Mouse (Mus musculus): ENCODE measurements around the gene Msantd2.

DNA sequence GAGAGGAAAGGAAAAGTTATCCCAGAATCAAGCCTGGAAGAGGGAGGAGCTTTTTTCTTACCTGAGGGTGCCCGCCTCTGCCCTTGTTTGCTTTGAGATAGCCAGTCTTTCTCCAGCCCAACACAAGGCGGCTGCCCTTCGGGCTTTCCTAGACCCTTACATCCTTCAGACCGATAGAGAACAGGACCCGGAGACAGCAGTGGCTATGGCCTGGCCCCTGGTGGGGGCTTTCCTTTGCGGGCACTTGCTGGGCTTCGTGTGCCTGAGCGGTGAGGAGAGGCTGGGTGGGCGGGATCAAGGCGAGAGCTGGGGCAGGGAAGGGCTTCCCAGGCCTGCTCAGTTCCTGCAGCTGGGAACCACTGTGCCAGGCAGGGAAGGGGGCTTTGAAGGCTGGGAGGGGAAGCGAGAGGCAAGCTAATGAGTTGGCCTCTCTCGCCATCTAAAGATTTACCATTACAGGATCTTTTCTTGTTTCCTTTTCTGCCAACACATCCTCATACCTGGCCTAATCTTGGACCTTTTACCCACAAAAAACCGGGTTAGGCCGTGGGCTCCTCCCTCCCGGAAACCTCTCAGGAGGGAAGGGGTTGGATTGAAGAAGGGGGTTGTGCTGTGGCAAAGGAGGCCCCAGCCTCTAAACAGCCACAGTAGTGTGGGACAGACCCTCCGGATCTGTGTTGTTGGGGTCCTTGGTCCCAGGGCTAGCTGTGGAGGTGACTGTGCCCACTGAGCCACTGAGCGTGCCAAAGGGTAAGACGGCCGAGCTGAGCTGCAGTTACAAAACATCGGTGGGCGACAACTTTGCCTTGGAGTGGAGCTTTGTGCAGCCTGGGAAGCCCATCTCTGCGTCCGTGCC, 50.3 kb downstream of the Msantd2 start, which contains the start of gene Vsig2:
- TF ChIP-seq CTCF (IDR thresholded peaks at IDR 0.05; ENCODE audit: borderline replicate concordance, insufficient read depth, low read depth, low read length) (no peak), POLR2A (IDR thresholded peaks at IDR 0.05; ENCODE audit: borderline replicate concordance, insufficient read depth, low read length) (no peak)

Measured in cerebellum, adult 2 months (tissue).